Mouse (Mus musculus): ENCODE data around the gene Gramd1b. TPM values are rescaled to one million over a fixed set of nuclear protein-coding genes. Genes with fewer than 3 reads are reported as not detected.

The Gramd1b gene
- polyA plus RNA-seq, 1 experiment from 2014 or later: 7.1 TPM

GRCm38 (mm10) chr9:40472961-40473510 is 58.1 kb downstream of the Gramd1b start:
- Histone ChIP-seq H3K9ac (ENCODE audit: low read depth, low read length) (no peak overlapping the region), H3K4me2 (ENCODE audit: low read depth, low read length) (no peak overlapping the region), H3K27me3 (replicated peaks; ENCODE audit: control insufficient read depth, insufficient read depth, low read length) (no peaks in the 10 kb centered on the region), H3K4me1 (ENCODE audit: control insufficient read depth, insufficient read depth, low read length) (no peaks in the 10 kb centered on the region), H3K27ac (replicated peaks; ENCODE audit: low read depth, low read length) (no peak overlapping the region), H3K9me3 (ENCODE audit: control insufficient read depth, low read length) (no peaks in the 10 kb centered on the region), H3K36me3 (ENCODE audit: control insufficient read depth, insufficient read depth, low read length) (no peaks in the 10 kb centered on the region), H3K4me3 (ENCODE audit: low read depth, low read length) (no peak overlapping the region)
- ATAC-seq (ENCODE audit: low read depth) (no peak), DNase-seq (ENCODE audit: low spot score) (no peak)
- WGBS: 91% methylated on average over 9 of the region's 9 CpGs

- H3K27ac ChIP-seq (replicated peaks; ENCODE audit: low read depth, low read length): no peak overlapping the region
- H3K4me1 ChIP-seq (ENCODE audit: control insufficient read depth, insufficient read depth, low read length): no peaks in the 10 kb centered on the region
- DNase-seq (ENCODE audit: low spot score): no peak
- no peak overlapping the region for H3K4me3 ChIP-seq (ENCODE audit: low read depth, low read length)
- H3K9me3 ChIP-seq (ENCODE audit: control insufficient read depth, low read length): no peaks in the 10 kb centered on the region
- H3K4me2 ChIP-seq (ENCODE audit: low read depth, low read length): no peak overlapping the region
- H3K9ac ChIP-seq (ENCODE audit: low read depth, low read length): no peak overlapping the region
- no peak for ATAC-seq (ENCODE audit: low read depth)
- H3K27me3 ChIP-seq (replicated peaks; ENCODE audit: control insufficient read depth, insufficient read depth, low read length): no peaks in the 10 kb centered on the region
- WGBS: 62% methylated on average over 15 of the region's 15 CpGs
- no peaks in the 10 kb centered on the region for H3K36me3 ChIP-seq (ENCODE audit: control insufficient read depth, insufficient read depth, low read length)
Observed at GRCm38 (mm10) chr9:40469403-40470137, 61.6 kb downstream of the Gramd1b start.

GRCm38 (mm10) chr9:40466782-40467181 is 64.4 kb downstream of the Gramd1b start:
- 51% methylated on average over 7 of the region's 7 CpGs for WGBS

GRCm38 (mm10) chr9:40465596-40465995 is 65.6 kb downstream of the Gramd1b start:
- H3K4me3 ChIP-seq (ENCODE audit: low read depth, low read length): no peak overlapping the region
- H3K27ac ChIP-seq (replicated peaks; ENCODE audit: low read depth, low read length): no peak overlapping the region
- 0 out of 2 replicates have a peak, but pooled peaks cover 3% of the 10 kb centered on the region for H3K4me1 ChIP-seq (ENCODE audit: control insufficient read depth, insufficient read depth, low read length)
- H3K27me3 ChIP-seq (replicated peaks; ENCODE audit: control insufficient read depth, insufficient read depth, low read length): no peaks in the 10 kb centered on the region
- H3K9ac ChIP-seq (ENCODE audit: low read depth, low read length): no peak overlapping the region
- no peak overlapping the region for H3K4me2 ChIP-seq (ENCODE audit: low read depth, low read length)
- ATAC-seq (ENCODE audit: low read depth): no peak
- H3K9me3 ChIP-seq (ENCODE audit: control insufficient read depth, low read length): no peaks in the 10 kb centered on the region
- no peaks in the 10 kb centered on the region for H3K36me3 ChIP-seq (ENCODE audit: control insufficient read depth, insufficient read depth, low read length)
- 93% methylated on average over 5 of the region's 5 CpGs for WGBS
- DNase-seq (ENCODE audit: low spot score): no peak

More at GRCm38 (mm10) chr9:40466782-40467181, 64.4 kb downstream of the Gramd1b start:
- Histone ChIP-seq H3K9me3 (ENCODE audit: control insufficient read depth, low read length) (no peaks in the 10 kb centered on the region), H3K36me3 (ENCODE audit: control insufficient read depth, insufficient read depth, low read length) (no peaks in the 10 kb centered on the region), H3K4me3 (ENCODE audit: low read depth, low read length) (no peak overlapping the region), H3K4me1 (ENCODE audit: control insufficient read depth, insufficient read depth, low read length) (no peaks in the 10 kb centered on the region), H3K9ac (ENCODE audit: low read depth, low read length) (no peak overlapping the region), H3K27me3 (replicated peaks; ENCODE audit: control insufficient read depth, insufficient read depth, low read length) (no peaks in the 10 kb centered on the region), H3K27ac (replicated peaks; ENCODE audit: low read depth, low read length) (no peak overlapping the region), H3K4me2 (ENCODE audit: low read depth, low read length) (no peak overlapping the region)
- DNase-seq (ENCODE audit: low spot score): no peak
- ATAC-seq (ENCODE audit: low read depth): no peak

- no peak for ATAC-seq (ENCODE audit: low read depth)
- 66% methylated on average over 6 of the region's 6 CpGs for WGBS
- no peak overlapping the region for H3K9ac ChIP-seq (ENCODE audit: low read depth, low read length)
Observed at GRCm38 (mm10) chr9:40462401-40462800, 68.8 kb downstream of the Gramd1b start.

GRCm38 (mm10) chr9:40460781-40461180 is 70.4 kb downstream of the Gramd1b start:
- Histone ChIP-seq H3K36me3 (ENCODE audit: control insufficient read depth, insufficient read depth, low read length) (no peaks in the 10 kb centered on the region), H3K4me2 (ENCODE audit: low read depth, low read length) (no peak overlapping the region), H3K4me1 (ENCODE audit: control insufficient read depth, insufficient read depth, low read length) (peaks cover 12% of the 10 kb centered on the region; the same call in 1 of the 2 replicates), H3K9ac (ENCODE audit: low read depth, low read length) (no peak overlapping the region), H3K4me3 (ENCODE audit: low read depth, low read length) (no peak overlapping the region), H3K9me3 (ENCODE audit: control insufficient read depth, low read length) (no peaks in the 10 kb centered on the region), H3K27ac (replicated peaks; ENCODE audit: low read depth, low read length) (no peak overlapping the region; the same call in 1 of the 2 replicates), H3K27me3 (replicated peaks; ENCODE audit: control insufficient read depth, insufficient read depth, low read length) (no peaks in the 10 kb centered on the region; the same call in 1 of the 2 replicates)
- ATAC-seq (ENCODE audit: low read depth) (peak; percentile 24; the same call in 1 of the 2 replicates), DNase-seq (ENCODE audit: low spot score) (peak; percentile 78)
- WGBS: 39% methylated on average over 6 of the region's 6 CpGs

More at GRCm38 (mm10) chr9:40462401-40462800, 68.8 kb downstream of the Gramd1b start:
- H3K4me1 ChIP-seq (ENCODE audit: control insufficient read depth, insufficient read depth, low read length): 0 out of 2 replicates have a peak, but pooled peaks cover 6% of the 10 kb centered on the region
- no peaks in the 10 kb centered on the region for H3K36me3 ChIP-seq (ENCODE audit: control insufficient read depth, insufficient read depth, low read length)
- H3K4me2 ChIP-seq (ENCODE audit: low read depth, low read length): no peak overlapping the region
- H3K27ac ChIP-seq (replicated peaks; ENCODE audit: low read depth, low read length): no peak overlapping the region
- no peaks in the 10 kb centered on the region for H3K27me3 ChIP-seq (replicated peaks; ENCODE audit: control insufficient read depth, insufficient read depth, low read length)
- H3K9me3 ChIP-seq (ENCODE audit: control insufficient read depth, low read length): no peaks in the 10 kb centered on the region
- no peak overlapping the region for H3K4me3 ChIP-seq (ENCODE audit: low read depth, low read length)
- DNase-seq (ENCODE audit: low spot score): no peak

- Histone ChIP-seq H3K4me3 (ENCODE audit: low read depth, low read length) (no peak overlapping the region), H3K9ac (ENCODE audit: low read depth, low read length) (no peak overlapping the region), H3K36me3 (ENCODE audit: control insufficient read depth, insufficient read depth, low read length) (no peaks in the 10 kb centered on the region), H3K27ac (replicated peaks; ENCODE audit: low read depth, low read length) (peak overlapping the region; percentile 40), H3K4me2 (ENCODE audit: low read depth, low read length) (no peak overlapping the region), H3K9me3 (ENCODE audit: control insufficient read depth, low read length) (no peaks in the 10 kb centered on the region), H3K4me1 (ENCODE audit: control insufficient read depth, insufficient read depth, low read length) (peaks cover 12% of the 10 kb centered on the region; the same call in 1 of the 2 replicates), H3K27me3 (replicated peaks; ENCODE audit: control insufficient read depth, insufficient read depth, low read length) (no peaks in the 10 kb centered on the region; the same call in 1 of the 2 replicates)
- DNase-seq (ENCODE audit: low spot score) (no peak), ATAC-seq (ENCODE audit: low read depth) (peak; percentile 27)
- WGBS: 62% methylated on average over 5 of the region's 5 CpGs
Observed at GRCm38 (mm10) chr9:40459304-40460280, 71.6 kb downstream of the Gramd1b start.

Data from embryonic facial prominence, embryonic 14.5 days (tissue).